Mouse (Mus musculus) thymus, adult 2 months (tissue): Measurements from ENCODE around the gene Lrrc27.

Source experiments
- CTCF ChIP-seq: fragments of 200-500 bp; IDR thresholded peaks from 2 replicates; pipeline ENCODE4 v1.5.1; 2012; ENCODE audit warnings: mild to moderate bottlenecking, control low read depth, low read length, moderate library complexity, borderline replicate concordance; ENCODE audit not compliant: control insufficient read depth, poor library complexity, insufficient read depth; ENCODE audit errors: extremely low read depth
- POLR2A ChIP-seq: fragments of 200-500 bp; IDR thresholded peaks from 2 replicates; pipeline ENCODE4 v1.6.1; 2012; ENCODE audit warnings: mild to moderate bottlenecking, low read length, control low read depth, moderate library complexity; ENCODE audit not compliant: control insufficient read depth, poor library complexity, insufficient read depth; ENCODE audit errors: extremely low read depth

- no peak for TF ChIP-seq CTCF
- no peak for TF ChIP-seq POLR2A
These were observed 11.6 kb upstream of the Lrrc27 start for GRCm38 (mm10) chr7:139201209-139201608.
